Mouse (Mus musculus) intestine, postnatal 0 days (tissue): ENCODE data around the gene Gsto2. TPM values are rescaled to one million over a fixed set of nuclear protein-coding genes. Genes with fewer than 3 reads are reported as not detected.
A peak's percentile ranks its signal among the peaks of the same experiment; 100 is the strongest.

ENCODE experiments used
- ATAC-seq: fragments of 200-750 bp; cut with Nextera tagmentation; 2 replicates; pipeline ENCODE4 v1.8.0; 2017; ENCODE audit warnings: mild to moderate bottlenecking, moderate TSS enrichment, moderate library complexity
- H3K27ac ChIP-seq: fragments of 300-500 bp; sonication (generic); 2 replicates; pipeline ENCODE4 v1.5.1; 2014; ENCODE audit warnings: mild to moderate bottlenecking, low read depth, low read length, moderate library complexity
- H3K27me3 ChIP-seq: fragments of 300-500 bp; sonication (generic); replicated peaks from 2 replicates; pipeline ENCODE4 v1.6.1; 2014; ENCODE audit warnings: low read length, mixed read lengths; ENCODE audit not compliant: control insufficient read depth, insufficient read depth
- H3K36me3 ChIP-seq: fragments of 300-500 bp; sonication (generic); 2 replicates; pipeline ENCODE4 v1.6.1; 2014; ENCODE audit warnings: mild to moderate bottlenecking, moderate library complexity; ENCODE audit not compliant: control insufficient read depth, insufficient read depth
- H3K4me1 ChIP-seq: fragments of 300-500 bp; sonication (generic); replicated peaks from 2 replicates; pipeline ENCODE4 v1.6.1; 2014; ENCODE audit warnings: antibody characterized with exemption, low read length, mixed read lengths; ENCODE audit not compliant: control insufficient read depth, insufficient read depth
- H3K4me2 ChIP-seq: fragments of 300-500 bp; sonication (generic); replicated peaks from 2 replicates; pipeline ENCODE4 v1.6.1; 2014; ENCODE audit warnings: low read depth, mild to moderate bottlenecking, moderate library complexity
- H3K4me3 ChIP-seq: fragments of 300-500 bp; sonication (generic); 2 replicates; pipeline ENCODE4 v1.5.1; 2014; ENCODE audit warnings: low read depth, low read length
- H3K9ac ChIP-seq: fragments of 300-500 bp; sonication (generic); 2 replicates; pipeline ENCODE4 v1.6.1; 2014; ENCODE audit warnings: mild to moderate bottlenecking, low read depth, low read length
- H3K9me3 ChIP-seq: fragments of 300-500 bp; sonication (generic); 2 replicates; pipeline ENCODE4 v1.6.1; 2016; ENCODE audit warnings: mixed run types; ENCODE audit not compliant: control insufficient read depth
- CTCF ChIP-seq: sonication (generic); IDR thresholded peaks from 2 replicates; pipeline ENCODE4 v1.5.1; 2016; ENCODE audit warnings: low read depth, mild to moderate bottlenecking, control low read depth, antibody characterized with exemption, moderate library complexity
- WGBS: fragments of 180-500 bp; shearing (Covaris S2); extraction: QIAGEN DNeasy Blood & Tissue Kit; methylation state at CpG from one replicate; pipeline ENCODE4 v1.1.7; 2014; 5-methylcytosine and 5-hydroxymethylcytosine counted together
- polyA plus RNA-seq: library from polyadenylated mRNA; unstranded; fragments of >200 nt; fragmentation: Nextera tagmentation; extraction: Ambion mirVana; gene quantifications from 2 replicates; pipeline ENCODE4 v1.2.1, GENCODE M21; 2015

Gsto2 gene
- polyA plus RNA-seq, 1 experiment from 2014 or later, result 0.95 TPM

DNA sequence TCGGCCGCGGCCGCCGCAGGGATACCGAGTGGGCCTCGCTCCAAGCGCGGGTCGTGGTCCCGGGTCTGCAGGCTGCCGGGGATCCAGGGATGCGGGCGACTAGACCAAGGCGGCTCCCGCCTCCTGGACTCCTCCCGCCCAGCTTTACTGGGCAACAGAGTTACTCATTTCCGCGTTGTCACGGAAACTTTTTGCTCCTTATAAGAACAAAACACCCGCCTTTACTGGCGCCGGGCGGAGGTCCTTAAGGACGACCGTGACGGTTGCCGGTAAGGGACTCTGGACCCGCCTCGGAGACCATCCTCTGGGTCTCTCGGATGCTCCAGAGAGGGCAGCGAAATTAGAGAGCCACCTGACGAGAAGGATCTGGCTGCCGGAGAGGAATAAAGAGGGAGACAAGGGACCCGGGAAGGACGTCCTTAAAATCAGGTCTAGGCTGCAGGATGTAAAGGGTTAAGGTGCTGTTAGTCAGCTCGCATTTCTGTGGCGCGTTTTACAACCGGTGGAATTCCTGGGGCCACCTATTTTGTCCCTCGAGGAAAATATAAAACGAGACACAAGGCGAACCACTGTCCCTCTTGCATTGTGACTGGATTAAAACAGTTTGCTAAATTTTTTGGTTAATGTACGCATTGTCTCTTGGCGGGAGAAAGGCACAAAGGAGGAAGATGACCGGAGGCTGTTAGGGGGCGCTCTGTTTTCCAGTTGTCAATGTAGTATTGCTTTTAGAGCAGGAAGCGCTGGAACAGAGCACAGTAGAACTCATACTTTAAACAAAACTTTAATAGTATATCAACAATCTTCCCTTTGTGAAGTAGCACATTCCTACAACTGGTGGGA is 54.0 kb downstream of the Gsto2 start, which contains the start of the genes Cfap43 and Itprip:
Gene Cfap43 (minus strand): TSS at position 162 of the 840 bp plus-strand sequence.
Gene Itprip (minus strand): TSS at position 174 of the 840 bp plus-strand sequence.
- WGBS, result under 1% methylated on average over 48 of the region's 48 CpGs
- peak within 1 kb of the TSS; percentile 94 for H3K4me2 ChIP-seq
- H3K4me1 ChIP-seq, result 0 out of 2 replicates have a peak, but pooled peaks cover 3% of the 10 kb centered on the region
- H3K27me3 ChIP-seq, result no peaks in the 10 kb centered on the region
- no peaks in the 10 kb centered on the region for H3K9me3 ChIP-seq
- H3K9ac ChIP-seq, result peak within 1 kb of the TSS; percentile 78
- peak; percentile 82 for ATAC-seq
- peak; percentile 69 for TF ChIP-seq CTCF
- H3K27ac ChIP-seq, result peak within 1 kb of the TSS; percentile 85
- peak within 1 kb of the TSS; percentile 78 for H3K4me3 ChIP-seq
- H3K36me3 ChIP-seq, result no peaks in the 10 kb centered on the region

DNA sequence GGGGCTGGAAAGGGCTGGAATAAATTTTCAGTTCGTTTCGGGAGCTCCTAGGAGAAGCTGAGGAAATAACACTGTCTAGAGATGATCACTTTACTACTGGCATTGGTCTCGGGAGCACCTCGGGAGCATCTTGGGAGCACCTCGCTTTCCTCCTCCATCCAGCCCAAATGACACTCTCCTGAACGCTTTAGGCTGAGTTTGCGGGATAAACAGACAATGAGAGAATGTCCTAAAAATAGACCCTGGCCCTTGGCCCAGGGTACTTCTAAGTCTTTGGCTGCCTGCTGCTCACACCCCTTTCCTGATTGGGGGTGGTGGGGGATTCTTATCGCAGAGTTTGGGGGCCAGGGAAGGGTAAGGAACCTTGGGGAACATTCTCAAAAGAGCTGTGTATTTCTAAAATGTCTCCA is 54.6 kb downstream of the Gsto2 start:
- peak overlapping the region; percentile 78; the same call in 1 of the 2 replicates for H3K9ac ChIP-seq

DNA sequence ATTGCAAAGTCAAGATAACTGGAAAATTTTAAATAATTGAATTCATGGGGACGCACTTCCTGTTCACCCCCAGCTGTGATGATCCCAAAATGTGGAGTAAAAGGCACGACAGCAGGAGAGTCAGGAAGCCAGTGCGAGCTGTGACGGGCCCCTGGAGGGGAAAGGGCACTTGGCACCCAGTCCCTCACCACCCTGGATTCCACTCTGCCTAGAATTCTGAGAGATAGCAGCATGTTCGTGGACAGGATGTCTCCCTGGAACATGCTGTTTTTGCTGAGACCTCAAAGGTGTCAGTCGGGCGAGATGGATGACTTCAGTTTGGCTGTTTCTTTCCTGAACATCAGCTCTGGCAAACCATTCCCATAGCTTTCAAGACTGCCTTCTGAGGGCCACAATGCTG is 60.5 kb downstream of the Gsto2 start:
- Histone ChIP-seq H3K9me3 (no peaks in the 10 kb centered on the region), H3K9ac (no peak overlapping the region), H3K4me3 (no peak overlapping the region), H3K27ac (no peak overlapping the region), H3K36me3 (no peaks in the 10 kb centered on the region), H3K4me1 (no peaks in the 10 kb centered on the region), H3K27me3 (no peaks in the 10 kb centered on the region), H3K4me2 (no peak overlapping the region)
- WGBS, result 66% methylated on average over 7 of the region's 7 CpGs
- TF ChIP-seq CTCF, result no peak
- no peak for ATAC-seq

More for the DNA sequence above, 54.6 kb downstream of the Gsto2 start:
- TF ChIP-seq CTCF, result no peak
- Histone ChIP-seq H3K27me3 (no peaks in the 10 kb centered on the region), H3K36me3 (no peaks in the 10 kb centered on the region), H3K4me2 (peak overlapping the region; percentile 94), H3K4me3 (peak overlapping the region; percentile 78), H3K9me3 (no peaks in the 10 kb centered on the region), H3K4me1 (0 out of 2 replicates have a peak, but pooled peaks cover 3% of the 10 kb centered on the region), H3K27ac (peak overlapping the region; percentile 85; the same call in 1 of the 2 replicates)
- WGBS, result 2% methylated on average over 8 of the region's 8 CpGs
- ATAC-seq, result no peak

DNA sequence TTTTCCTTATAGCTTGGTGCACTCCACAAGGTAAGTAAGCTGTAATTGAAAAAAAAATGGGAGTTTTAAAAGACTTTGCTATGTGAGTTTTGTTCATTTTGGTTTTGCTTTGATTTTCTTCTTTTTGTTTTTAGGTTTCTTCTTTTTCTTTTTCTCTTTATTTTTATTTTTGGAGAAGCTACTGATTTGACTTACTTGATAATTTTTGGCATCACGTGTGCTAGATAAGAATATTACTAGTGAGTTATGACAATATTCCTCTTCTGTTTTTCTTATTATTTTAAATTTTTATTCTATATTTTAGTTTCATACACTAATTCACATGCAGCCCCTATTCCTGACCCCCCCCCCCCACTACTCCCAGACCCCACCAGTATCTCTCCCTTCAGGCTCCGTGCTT is 61.7 kb downstream of the Gsto2 start:
- no peak for ATAC-seq
- H3K27ac ChIP-seq, result no peak overlapping the region
- no peaks in the 10 kb centered on the region for H3K36me3 ChIP-seq
- whole genome bisulfite sequencing, result 87% methylated on average over 2 of the region's 2 CpGs
- no peak overlapping the region for H3K4me2 ChIP-seq
- no peak overlapping the region for H3K9ac ChIP-seq
- H3K4me1 ChIP-seq, result no peaks in the 10 kb centered on the region
- H3K27me3 ChIP-seq, result no peaks in the 10 kb centered on the region
- no peaks in the 10 kb centered on the region for H3K9me3 ChIP-seq
- H3K4me3 ChIP-seq, result no peak overlapping the region
- no peak for TF ChIP-seq CTCF

DNA sequence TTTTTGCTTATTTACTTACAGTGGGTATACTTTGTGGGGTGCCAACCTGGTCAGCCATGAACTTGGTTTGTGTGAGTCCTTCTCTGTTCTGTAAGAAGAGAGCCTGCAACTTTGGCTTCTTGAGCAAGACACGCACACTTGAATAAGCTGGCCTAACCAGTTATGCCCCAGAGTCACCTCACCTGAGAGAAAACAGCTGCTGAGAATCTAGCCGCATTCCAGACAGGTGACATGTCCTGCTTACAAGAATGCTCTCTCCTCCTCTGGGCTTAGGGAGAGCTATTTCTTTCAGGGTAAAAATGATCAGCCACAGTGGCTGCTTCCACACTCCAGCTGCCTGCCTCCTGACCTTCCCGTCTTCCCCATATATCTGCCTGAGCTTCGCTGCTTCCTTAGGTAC is 63.7 kb downstream of the Gsto2 start:
- H3K36me3 ChIP-seq, result no peaks in the 10 kb centered on the region
- no peak for TF ChIP-seq CTCF
- ATAC-seq, result no peak
- H3K4me1 ChIP-seq, result no peaks in the 10 kb centered on the region
- H3K9ac ChIP-seq, result no peak overlapping the region
- no peak overlapping the region for H3K4me3 ChIP-seq
- no peaks in the 10 kb centered on the region for H3K9me3 ChIP-seq
- no peaks in the 10 kb centered on the region for H3K27me3 ChIP-seq
- H3K27ac ChIP-seq, result no peak overlapping the region
- WGBS, result 62% methylated on average over 4 of the region's 4 CpGs
- no peak overlapping the region for H3K4me2 ChIP-seq

DNA sequence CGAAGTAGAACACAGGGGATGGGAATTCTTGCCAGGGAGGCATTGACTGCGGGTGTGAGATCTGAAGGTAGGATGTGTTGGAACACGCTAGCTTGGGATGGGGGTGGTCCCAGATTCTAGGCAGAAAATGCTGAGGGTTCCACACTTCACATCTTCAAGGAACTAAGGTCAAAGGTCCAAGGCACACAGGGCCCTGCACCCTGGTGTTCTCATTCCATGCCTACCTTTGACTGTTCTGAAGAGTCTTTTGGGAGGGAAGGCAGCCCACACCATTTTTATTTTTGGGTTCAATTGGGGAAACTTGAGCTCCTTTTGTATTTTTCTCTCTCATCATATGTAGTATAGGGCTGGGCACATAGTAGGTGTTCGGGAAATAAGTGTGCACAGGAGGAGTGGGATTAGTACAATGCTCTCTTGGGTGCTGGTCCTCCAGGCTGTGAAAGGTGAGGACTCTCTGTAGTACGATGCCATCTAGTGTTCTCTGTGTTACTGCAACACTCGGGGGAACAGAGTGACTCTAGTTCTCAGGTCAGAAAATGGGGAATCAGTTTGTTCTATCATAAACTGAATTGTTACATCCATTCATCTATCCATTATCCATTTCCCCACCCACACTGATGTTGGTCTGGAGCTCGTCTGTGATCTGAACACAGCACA is 66.8 kb downstream of the Gsto2 start:
- H3K4me1 ChIP-seq, result no peaks in the 10 kb centered on the region
- no peaks in the 10 kb centered on the region for H3K9me3 ChIP-seq
- 41% methylated on average over 7 of the region's 7 CpGs for WGBS
- H3K9ac ChIP-seq, result no peak overlapping the region
- no peak overlapping the region for H3K27ac ChIP-seq
- 0 out of 2 replicates have a peak, but pooled peaks have one; percentile 33 for ATAC-seq
- no peaks in the 10 kb centered on the region for H3K27me3 ChIP-seq
- no peaks in the 10 kb centered on the region for H3K36me3 ChIP-seq
- peak; percentile 91 for TF ChIP-seq CTCF
- H3K4me3 ChIP-seq, result no peak overlapping the region
- no peak overlapping the region for H3K4me2 ChIP-seq
